Mouse (Mus musculus) cortical plate, adult 2 months (tissue): ENCODE data around the gene Crxos.

Experiments
- CTCF ChIP-seq: fragments of 200-500 bp; IDR thresholded peaks from 2 replicates; pipeline ENCODE4 v1.5.1; 2011; ENCODE audit warnings: mild to moderate bottlenecking, control low read depth, low read length; ENCODE audit not compliant: insufficient read depth; ENCODE audit errors: extremely low read depth
- POLR2A ChIP-seq: fragments of 200-500 bp; IDR thresholded peaks from 2 replicates; pipeline ENCODE4 v1.6.1; 2011; ENCODE audit warnings: mild to moderate bottlenecking, low read length, control low read depth; ENCODE audit not compliant: insufficient read depth; ENCODE audit errors: extremely low read depth

DNA sequence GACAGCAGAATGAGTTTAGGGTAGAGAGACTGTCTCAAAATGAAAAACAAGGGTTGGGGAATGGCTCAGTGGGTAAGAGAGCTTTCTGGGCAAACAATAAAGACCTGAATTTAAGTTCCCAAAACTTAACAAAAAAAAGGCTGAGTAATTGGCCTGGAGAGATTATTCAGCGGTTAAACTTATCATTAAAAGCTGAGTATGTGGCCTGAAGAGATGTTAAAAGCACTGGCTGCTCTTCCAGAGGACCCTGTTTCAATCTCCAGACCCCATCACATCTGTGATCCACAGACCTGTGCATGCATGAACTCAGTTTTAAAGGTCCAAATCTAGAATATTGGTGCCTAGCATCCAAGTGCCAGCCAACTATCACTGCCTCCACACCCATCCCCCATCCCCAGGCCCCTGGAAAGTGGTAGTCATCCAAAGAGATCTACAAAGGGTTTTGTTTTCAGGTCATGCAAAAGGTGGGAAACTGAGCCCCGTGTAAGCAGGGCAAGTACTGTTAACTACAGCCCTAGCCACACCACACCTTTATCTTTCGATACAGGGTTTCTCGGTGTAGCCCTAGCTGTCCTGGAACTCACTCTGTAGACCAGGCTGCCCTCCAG lies 65.3 kb downstream of the Crxos start:
- TF ChIP-seq POLR2A: no peak
- TF ChIP-seq CTCF: no peak
